Mouse (Mus musculus): ENCODE measurements around the gene Slc25a3.

DNA sequence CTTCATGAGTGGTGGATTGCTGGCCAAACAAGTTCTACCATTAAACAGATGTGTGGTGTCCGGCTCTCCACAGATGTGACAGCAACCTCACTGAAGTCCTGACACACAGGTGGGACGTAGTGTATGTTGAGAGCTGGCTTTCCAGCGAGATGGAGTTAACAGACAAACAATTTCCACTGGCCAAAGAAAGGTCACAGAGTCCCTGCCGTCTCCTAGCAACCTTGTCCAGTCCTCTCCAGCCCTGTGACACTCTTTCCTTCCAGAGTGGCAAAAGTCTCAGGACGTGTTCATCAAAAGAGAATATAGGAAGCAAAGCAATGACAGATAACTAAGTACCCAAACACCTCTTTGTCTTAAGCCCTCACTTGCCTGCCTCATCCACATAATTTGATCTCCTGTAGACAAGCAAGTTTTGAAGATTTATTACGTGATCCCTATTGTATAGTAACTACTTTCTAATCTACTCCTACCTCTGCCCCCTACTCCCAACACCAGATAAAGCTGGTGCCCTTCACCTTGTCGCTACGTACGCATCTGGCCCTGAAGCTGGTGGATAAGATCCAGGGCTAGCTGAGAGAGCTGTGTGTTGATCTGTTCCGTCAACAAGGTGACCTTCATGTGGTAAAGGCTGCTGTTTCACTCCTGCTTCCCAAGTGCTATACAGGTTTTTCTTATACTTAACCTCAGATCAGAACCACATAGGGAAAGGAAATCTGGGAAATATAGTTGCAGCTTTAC lies 2.9 kb upstream of the Slc25a3 start:
- TF ChIP-seq E2F4 (IDR thresholded peaks at IDR 0.05; ENCODE audit: insufficient replicate concordance, low read depth, low read length) (no peak), ZMIZ1 (IDR thresholded peaks at IDR 0.05; ENCODE audit: low read depth, low read length) (no peak), CTCF (conservative IDR thresholded peaks at IDR 0.05 in 1 of 2, IDR thresholded peaks at IDR 0.05 in 1 of 2; ENCODE audit: low read depth in 2 of 2, low read length in 2 of 2) (no peak), MAX (IDR thresholded peaks at IDR 0.05; ENCODE audit: low read length) (no peak), MAFK (IDR thresholded peaks at IDR 0.05; ENCODE audit: insufficient replicate concordance, low read length) (no peak), EP300 (IDR thresholded peaks at IDR 0.05; ENCODE audit: low read length) (no peak), NRF1 (IDR thresholded peaks at IDR 0.05; ENCODE audit: low read depth, low read length) (no peak), POLR2A (IDR thresholded peaks at IDR 0.05; ENCODE audit: low read depth, low read length) (no peak), ZKSCAN1 (IDR thresholded peaks at IDR 0.05; ENCODE audit: borderline replicate concordance, low read depth, low read length) (no peak), HCFC1 (IDR thresholded peaks at IDR 0.05; ENCODE audit: low read depth, low read length) (no peak), KAT2A (IDR thresholded peaks at IDR 0.05; ENCODE audit: insufficient replicate concordance, low read length) (no peak), MXI1 (IDR thresholded peaks at IDR 0.05; ENCODE audit: low read depth, low read length) (no peak), MYC (IDR thresholded peaks at IDR 0.05; ENCODE audit: low read depth, low read length) (no peak)
